Mouse (Mus musculus): ENCODE data around the gene Ntn1.

- no peak for TF ChIP-seq CTCF (conservative IDR thresholded peaks at IDR 0.05; ENCODE audit: insufficient read depth, insufficient read length, low read depth, low read length)
- no peak for TF ChIP-seq POLR2A (IDR thresholded peaks at IDR 0.05; ENCODE audit: low read depth, low read length)
Measured at GRCm38 (mm10) chr11:68385921-68386588, 14.6 kb downstream of the Ntn1 start.

Data from kidney, adult 2 months (tissue).